Mouse (Mus musculus): ENCODE results near the gene Pip5k1b.

Pip5k1b gene

DNA sequence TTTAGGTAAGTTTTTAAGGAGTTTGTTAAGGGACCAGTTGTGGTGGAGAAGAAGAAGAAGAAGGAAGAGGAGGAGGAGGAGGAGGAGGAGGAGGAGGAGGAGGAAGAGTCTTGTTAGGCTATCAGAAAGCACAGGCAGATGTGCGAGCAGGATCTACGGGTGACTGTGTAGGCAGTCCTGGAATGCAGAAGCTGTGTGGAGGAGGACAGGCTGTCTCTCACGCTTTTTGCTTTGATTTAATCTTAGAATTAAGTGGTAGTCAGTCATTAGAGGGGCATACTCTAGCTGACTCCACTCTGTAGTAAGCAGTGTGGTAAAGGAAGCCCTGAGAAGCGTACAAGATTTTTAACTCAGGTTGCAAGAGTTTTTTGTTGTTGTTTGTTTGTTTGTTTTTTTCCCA is 86.5 kb downstream of the Pip5k1b start:
- DNase-seq: no peak

DNA sequence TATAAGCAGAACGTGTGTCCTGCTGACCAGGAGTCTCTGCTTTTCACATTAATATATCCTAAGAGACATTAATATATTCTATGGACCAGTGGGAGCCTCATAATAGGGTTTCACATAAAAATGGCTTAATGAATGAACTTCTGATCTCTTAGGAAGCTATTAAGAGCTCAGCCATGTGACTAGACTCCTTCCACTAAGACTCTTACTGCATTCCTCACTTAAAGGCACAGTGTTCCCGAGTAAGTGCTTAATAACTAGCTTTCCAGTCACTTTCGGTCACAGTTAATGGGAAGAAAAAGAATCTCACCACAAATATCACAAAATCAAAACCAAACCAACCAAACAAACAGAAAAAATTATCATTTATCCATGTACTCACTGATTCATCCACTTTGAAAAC is 87.1 kb downstream of the Pip5k1b start:
- DNase-seq: no peak

GRCm38 (mm10) chr19:24463011-24463410 is 92.7 kb downstream of the Pip5k1b start:
- DNase-seq: no peak

DNA sequence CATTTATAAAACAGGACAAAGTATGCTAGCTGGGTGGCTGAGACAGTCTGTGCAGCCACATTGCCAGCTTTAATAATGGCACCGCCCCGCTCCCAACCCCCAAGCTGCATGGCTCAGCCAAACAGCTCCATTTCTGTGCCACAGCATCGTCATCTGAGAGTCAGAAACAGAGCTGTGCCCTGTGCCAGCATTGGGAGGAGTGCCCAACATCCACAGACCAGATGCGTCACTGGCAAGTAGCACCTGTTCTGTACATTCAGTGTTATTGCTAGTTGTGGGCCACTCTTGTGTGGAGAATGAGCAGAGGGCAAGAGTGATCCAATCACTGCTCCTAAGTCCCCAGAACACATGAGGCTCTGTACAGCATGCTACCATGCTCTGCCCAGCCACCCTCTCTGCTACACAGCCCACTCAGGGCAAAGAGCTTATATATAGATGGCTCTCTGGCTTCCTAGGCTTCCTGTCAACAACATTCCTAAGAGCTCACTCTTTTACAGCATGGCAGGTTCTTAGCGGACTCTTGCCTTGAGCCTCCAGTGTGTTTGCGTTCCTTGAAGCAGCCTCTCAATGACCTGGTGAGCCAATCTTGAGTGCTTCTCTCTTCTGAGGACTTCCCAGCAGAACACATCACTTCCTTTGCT is 99.0 kb downstream of the Pip5k1b start:
- no peak for DNase-seq

- DNase-seq: no peak
Measured at GRCm38 (mm10) chr19:24455249-24455960, 100.3 kb downstream of the Pip5k1b start.

DNA sequence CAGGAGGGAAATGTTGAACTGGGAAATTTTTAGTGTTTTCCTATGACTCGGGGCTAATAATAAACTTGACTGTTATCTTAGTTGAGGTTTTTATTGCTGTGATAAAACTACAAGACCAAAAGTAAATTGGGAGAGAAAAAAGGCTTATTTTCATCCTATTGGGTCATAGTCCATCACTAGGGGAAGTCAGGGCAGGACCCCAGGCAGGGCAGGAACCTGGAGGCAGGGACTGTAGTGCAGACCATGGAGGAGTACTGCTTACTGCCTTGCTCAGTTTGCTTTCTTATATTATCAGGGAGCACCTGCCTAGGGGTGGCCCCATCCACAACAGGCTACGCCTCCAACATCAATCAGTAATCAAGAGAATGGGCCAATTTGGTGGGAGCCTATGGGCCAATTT is 101.2 kb downstream of the Pip5k1b start:
- DNase-seq: no peak

- no peak for DNase-seq
Measured at GRCm38 (mm10) chr19:24453379-24453778, 102.3 kb downstream of the Pip5k1b start.

GRCm38 (mm10) chr19:24452441-24452898 is 103.2 kb downstream of the Pip5k1b start:
- peak; percentile 64 for DNase-seq

DNA sequence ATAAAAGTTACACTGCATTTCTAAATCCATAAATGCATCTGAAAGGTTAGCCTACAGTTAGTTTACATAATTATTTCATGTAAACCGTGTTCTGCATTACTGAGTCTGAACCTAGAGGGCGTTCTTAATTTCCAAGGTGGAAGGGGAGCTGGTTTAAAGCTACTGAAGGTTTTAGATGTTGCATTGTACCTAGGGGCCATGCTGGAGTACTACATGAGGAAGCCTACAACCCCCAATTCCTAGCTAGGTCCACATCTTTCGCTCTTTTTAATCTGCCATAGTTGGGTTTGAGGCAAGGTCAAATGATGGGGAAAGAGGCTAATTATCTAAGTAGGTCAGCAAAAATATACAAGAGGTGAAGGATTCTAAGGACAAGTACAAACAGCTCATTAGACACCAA is 104.0 kb downstream of the Pip5k1b start:
- DNase-seq: no peak

DNA sequence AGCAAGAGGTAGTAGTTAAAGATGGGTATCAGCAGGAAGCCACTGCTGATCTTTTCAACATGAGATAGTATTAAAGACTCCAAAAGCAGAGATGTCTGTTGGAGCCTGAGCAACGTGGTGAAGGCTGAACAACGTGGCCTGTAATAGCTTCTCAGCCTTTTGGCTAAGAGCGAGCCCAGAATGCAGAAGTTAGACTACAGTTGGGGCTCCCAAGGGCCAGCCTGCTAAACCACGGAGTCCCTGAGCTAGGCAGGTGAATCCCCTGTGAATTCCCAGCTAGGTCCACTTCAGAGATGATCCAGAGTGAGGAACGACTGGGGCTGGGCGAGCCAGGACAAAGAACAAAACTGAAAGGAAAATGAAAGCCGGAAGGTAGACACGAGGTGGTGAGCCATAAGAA is 104.9 kb downstream of the Pip5k1b start:
- no peak for DNase-seq

DNA sequence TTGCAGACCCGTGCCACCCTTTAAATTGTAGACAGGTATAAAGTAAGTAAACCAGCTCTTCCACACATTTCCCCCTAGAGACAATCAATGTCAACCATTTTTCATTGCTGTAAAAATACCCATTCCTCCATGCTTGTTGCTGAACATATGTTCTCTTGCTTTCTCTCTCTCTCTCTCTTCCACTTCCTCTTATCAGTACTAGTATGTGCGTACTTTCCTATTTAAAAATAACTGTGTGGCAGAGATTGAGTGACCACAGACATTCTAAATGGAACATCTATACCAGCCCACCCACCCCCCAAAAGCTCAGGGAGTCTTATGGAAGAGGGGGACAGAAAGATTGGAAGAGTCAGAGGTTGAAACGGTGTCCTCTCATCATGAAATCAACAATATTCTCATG is 111.3 kb downstream of the Pip5k1b start:
- no peak for DNase-seq

DNA sequence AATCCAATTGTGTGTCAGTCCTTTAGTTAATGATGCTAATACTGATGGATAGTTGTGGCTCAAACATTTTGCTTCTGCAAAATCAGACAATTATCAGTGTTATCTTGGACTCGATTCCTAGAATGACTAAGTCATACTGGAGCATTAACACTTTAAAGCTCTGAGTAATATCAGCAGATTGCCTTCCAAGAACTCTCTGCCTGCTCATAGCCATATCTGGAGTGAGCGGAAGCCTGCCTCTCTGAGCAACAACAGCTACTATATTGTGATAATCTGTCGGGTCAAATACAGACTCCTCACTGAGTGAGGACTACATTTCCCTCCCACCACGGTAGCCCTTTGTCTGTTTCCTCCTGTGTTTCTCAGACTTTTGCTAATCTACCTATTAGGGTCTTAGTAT is 116.0 kb downstream of the Pip5k1b start:
- peak; percentile 25 for DNase-seq

GRCm38 (mm10) chr19:24434291-24434690 is 121.4 kb downstream of the Pip5k1b start:
- no peak for DNase-seq

DNA sequence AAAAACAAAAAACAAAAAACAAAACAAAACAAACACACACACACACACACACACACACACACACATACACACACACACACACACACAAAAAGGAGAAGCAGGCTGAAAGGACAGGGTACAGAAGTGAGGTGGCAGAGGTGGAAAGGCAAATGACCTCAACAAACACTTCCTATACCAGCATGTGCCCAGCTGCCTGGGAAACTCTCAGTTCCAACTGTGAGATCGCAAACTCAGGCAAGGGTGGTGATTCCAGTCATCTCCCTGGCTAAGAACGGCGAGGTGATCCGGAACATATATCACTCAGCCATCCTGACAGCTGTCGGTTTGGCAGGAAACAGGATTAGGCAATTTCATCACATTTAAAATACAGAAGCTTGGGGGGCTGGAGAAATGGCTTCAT is 123.2 kb downstream of the Pip5k1b start:
- no peak for DNase-seq

DNA sequence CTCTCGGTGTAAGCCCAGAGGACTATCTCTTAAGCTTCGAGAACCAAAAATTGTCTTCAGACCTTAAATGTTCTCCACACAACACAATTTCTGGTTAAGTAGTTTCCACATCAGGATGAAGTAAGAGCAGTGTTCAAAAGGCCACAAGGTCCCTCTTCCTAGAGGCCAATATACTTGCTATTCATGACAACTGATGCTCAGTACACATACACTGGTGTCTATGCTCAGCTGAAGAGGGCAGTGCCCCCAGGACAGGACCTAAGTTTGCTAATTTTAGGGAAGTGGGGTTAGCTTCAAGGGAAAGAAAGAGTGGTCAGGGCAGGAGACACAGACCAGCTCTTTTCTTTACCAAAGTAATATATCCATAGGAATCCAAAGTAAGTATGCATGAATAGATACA is 124.3 kb downstream of the Pip5k1b start:
- DNase-seq: no peak

- no peak for DNase-seq
Measured at GRCm38 (mm10) chr19:24428011-24428410, 127.7 kb downstream of the Pip5k1b start.

DNA sequence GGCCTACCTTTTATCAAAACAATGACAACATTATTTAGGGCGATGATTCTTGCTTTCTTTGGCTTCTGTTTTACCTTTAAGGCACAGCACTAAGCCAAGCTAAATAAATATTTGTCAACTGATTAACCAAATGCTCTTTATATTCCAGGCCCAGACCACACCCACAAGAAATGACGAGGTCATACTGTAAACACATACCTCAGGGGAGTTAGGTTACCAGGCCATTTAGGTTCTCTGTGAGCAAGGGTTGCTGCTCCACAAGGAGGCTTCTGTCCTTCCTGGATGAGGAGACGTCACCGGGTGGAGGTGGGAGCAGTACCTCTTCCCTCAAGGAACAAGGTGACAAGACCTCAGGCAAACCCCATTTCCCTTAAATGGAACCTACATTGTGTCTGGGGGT is 128.4 kb downstream of the Pip5k1b start:
- DNase-seq: no peak

DNA sequence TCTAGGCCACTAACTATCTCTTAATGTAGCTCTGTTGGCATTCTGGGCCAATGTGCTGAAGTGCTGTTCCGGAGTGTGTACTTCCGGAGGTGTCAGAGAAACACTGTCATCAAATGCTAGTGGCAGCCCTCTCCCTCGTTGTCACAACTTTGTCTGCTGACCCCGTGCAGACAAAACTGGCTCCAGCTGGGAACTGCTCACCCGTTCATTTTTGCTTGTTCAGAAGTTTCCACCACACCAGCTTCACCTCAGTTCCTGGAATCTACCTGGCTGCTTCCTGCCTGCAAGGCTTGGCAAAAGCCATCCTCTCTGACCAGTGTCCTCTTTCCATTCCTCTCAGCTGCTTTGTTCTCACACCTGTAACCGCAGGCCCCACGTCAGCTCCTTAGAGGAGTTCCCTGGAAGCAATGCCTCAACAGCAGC is 128.9 kb downstream of the Pip5k1b start:
- no peak for DNase-seq

- DNase-seq: no peak
Measured at GRCm38 (mm10) chr19:24418030-24418429, 137.6 kb downstream of the Pip5k1b start.

DNA sequence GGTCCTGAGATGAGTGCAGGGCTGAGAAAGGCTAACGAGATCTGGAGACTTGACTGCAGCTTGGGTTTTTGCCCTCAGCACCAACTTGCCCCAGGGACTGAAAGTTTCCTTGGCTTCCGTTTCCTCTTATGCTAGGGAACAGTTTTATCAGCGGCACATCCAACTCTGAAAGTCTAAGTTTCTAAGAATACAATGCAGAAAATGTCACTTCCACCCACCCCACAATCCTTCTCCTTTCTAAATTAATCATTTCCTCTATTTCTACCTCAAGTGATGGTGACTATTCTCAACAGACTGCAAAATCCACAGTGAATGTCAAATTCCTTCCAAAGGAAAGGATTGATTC is 138.0 kb downstream of the Pip5k1b start:
- DNase-seq: no peak

DNA sequence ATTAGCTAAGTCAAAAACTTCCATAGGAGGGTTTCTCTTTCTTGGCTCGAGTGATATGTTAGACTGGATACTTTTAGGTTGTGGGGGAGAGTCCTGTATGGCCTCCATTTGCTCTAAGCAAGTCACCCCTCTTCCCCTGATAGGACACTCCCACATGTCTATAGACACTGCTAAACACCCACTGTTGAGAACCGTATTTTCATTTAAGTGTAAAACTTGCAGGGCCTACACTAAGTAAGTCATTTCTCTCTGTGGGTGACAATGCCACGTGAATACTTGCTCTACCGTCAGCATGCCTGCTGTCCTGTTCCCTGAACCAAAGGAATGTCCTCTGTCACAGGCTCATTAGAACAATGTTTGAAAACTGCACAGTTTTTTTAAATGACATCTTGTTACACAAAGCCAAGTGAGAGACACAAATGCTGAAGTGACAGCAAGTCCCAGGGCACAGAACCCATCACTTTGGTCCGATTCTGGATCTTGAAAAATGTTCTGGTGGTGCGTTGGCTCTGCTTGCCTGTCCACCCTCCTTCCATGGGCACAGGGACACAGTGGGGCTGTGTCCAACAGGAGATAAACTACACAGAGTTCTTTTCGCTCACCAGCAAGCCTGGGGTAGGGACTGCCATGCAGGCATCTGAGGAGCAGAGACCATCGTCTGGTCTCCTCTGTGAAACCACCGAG is 138.6 kb downstream of the Pip5k1b start:
- no peak for DNase-seq

DNA sequence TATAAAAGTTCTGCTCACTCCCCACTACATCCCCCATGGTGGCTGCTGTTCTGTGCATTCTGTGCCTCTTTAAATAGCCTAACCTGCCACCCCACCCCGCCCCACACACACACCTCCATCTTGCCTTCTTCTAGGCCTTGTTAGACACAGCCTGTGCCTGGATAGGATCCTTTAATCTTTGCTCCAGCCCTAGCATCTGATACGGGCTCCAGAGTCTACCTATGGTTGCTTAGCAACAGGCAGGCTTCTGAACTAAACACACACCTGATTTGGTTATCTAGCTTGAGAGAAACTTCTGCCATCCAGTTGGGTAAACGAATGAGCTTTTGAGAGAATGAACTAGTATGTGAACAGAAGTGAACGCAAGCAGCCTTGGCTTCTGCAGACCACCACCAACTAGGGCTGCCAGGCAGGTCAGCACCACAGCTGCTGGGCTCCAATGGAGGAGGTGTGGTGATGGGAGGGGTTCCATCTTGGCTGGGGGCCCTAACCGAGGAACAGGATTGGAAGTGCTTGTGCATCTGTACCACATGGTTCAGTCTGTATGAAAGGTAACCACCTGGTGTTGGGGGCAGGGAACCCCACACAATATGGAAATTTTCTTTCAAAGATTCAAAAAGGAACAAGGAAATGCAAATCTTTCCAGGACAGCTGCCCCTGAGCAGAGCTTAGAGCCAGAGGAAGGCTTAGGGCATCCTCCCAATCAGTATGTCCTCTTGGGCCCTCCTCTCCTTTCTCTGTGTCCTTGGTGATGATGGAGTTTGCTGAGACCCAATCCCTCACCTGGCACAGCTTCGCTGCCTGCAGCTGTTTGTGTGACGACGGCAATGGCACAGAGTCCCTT is 139.7 kb downstream of the Pip5k1b start:
- no peak for DNase-seq

GRCm38 (mm10) chr19:24408863-24409564 is 146.7 kb downstream of the Pip5k1b start:
- no peak for DNase-seq

Measured in liver (tissue).